Mouse (Mus musculus) kidney, embryonic 16.5 days (tissue): ENCODE measurements around the gene Atf2. TPM values are rescaled to one million over a fixed set of nuclear protein-coding genes. Genes with fewer than 3 reads are reported as not detected.

ENCODE experiments used
- ATAC-seq: fragments of 200-750 bp; cut with Nextera tagmentation; 2 replicates; pipeline ENCODE4 v1.8.0; 2017; ENCODE audit warnings: moderate TSS enrichment; ENCODE audit not compliant: low FRiP score, low TSS enrichment
- H3K27ac ChIP-seq: fragments of 300-500 bp; sonication (generic); 2 replicates; pipeline ENCODE4 v1.5.1; 2014; ENCODE audit warnings: low read length
- H3K27me3 ChIP-seq: fragments of 300-500 bp; sonication (generic); 2 replicates; pipeline ENCODE4 v1.6.1; 2014; ENCODE audit warnings: low read length, control low read depth, mixed read lengths; ENCODE audit not compliant: insufficient read depth
- H3K36me3 ChIP-seq: fragments of 300-500 bp; sonication (generic); 2 replicates; pipeline ENCODE4 v1.6.1; 2014; ENCODE audit warnings: low read length, control low read depth, mixed read lengths; ENCODE audit not compliant: insufficient read depth
- H3K4me1 ChIP-seq: fragments of 300-500 bp; sonication (generic); 2 replicates; pipeline ENCODE4 v1.6.1; 2014; ENCODE audit warnings: low read length, control low read depth, mixed read lengths; ENCODE audit not compliant: insufficient read depth
- H3K4me2 ChIP-seq: fragments of 300-500 bp; sonication (generic); replicated peaks from 2 replicates; pipeline ENCODE4 v1.6.1; 2014; ENCODE audit warnings: low read depth, low read length
- H3K4me3 ChIP-seq: fragments of 300-500 bp; sonication (generic); 2 replicates; pipeline ENCODE4 v1.5.1; 2014; ENCODE audit warnings: mild to moderate bottlenecking, low read length
- H3K9ac ChIP-seq: fragments of 300-500 bp; sonication (generic); replicated peaks from 2 replicates; pipeline ENCODE4 v1.6.1; 2014; ENCODE audit warnings: low read length
- H3K9me3 ChIP-seq: fragments of 300-500 bp; sonication (generic); 2 replicates; pipeline ENCODE4 v1.6.1; 2016; ENCODE audit warnings: low read length, control low read depth
- WGBS: fragments of 180-500 bp; shearing (Covaris S2); extraction: QIAGEN DNeasy Blood & Tissue Kit; methylation state at CpG from one replicate; pipeline ENCODE4 v1.1.7; 2014; 5-methylcytosine and 5-hydroxymethylcytosine counted together
- polyA plus RNA-seq: library from polyadenylated mRNA; unstranded; fragments of >200 nt; fragmentation: Nextera tagmentation; extraction: Ambion mirVana; gene quantifications from 2 replicates; pipeline ENCODE4 v1.2.1, GENCODE M21; 2015

The Atf2 gene
- polyA plus RNA-seq, 1 experiment from 2014 or later = 66.9 TPM

DNA sequence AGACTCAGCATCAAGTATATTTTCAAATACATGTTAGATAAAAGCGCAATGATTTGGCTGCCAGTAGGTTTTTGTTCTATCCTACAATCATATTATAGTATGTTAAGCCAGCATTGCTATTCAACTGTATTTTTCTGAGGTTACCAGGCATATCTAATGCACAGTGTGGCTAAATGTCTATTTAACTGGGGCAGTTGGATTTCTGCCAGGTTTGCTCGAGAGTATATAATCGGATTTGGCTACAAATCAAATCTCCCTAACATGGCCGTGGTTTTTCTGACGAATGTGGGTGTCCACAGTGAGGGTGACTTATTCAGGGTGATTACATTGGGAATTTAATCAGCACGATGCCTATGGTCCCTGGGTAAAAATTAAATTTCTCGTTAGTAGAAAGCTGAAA, 112.6 kb downstream of the Atf2 start:
- H3K9ac ChIP-seq = no peak overlapping the region
- peaks cover 20% of the 10 kb centered on the region for H3K27me3 ChIP-seq
- WGBS = 51% methylated on average over 7 of the region's 7 CpGs
- H3K36me3 ChIP-seq = no peaks in the 10 kb centered on the region
- H3K4me1 ChIP-seq = peaks cover 7% of the 10 kb centered on the region; the same call in 1 of the 2 replicates
- ATAC-seq = no peak
- 0 out of 2 replicates have a peak, but pooled peaks cover 5% of the 10 kb centered on the region for H3K9me3 ChIP-seq
- H3K4me2 ChIP-seq = no peak overlapping the region
- no peak overlapping the region for H3K27ac ChIP-seq
- H3K4me3 ChIP-seq = no peak overlapping the region

DNA sequence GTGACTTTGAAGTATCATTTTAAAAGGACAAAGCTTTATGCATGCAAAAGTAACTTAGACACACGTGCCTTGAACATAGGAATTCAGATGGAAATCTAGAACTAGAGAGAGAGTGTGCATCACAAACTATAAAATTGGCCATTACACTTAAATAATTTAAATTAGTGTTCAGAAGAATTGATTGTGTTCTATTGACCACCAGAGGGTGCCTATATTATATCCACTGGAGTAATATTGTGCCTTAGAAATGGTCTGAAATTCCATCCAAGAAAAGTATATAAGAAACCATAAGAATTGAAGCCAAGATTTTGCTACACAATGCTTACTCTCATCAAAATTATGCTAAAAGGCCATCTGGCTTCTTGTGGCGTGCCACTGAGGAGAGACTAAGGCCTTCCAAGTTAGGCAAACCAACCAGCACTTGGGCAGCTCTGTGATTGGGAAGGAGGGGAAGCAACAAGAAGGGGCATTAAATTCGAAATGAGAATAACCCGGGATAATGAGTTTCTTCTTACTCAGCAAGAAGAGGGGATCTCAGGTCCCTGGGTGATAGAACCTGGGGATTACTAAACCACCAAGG, 113.3 kb downstream of the Atf2 start:
- Histone ChIP-seq H3K9me3 (no peaks in the 10 kb centered on the region), H3K4me2 (no peak overlapping the region), H3K9ac (no peak overlapping the region), H3K27me3 (peaks cover 20% of the 10 kb centered on the region), H3K36me3 (no peaks in the 10 kb centered on the region), H3K27ac (no peak overlapping the region), H3K4me1 (peaks cover 7% of the 10 kb centered on the region; the same call in 1 of the 2 replicates), H3K4me3 (no peak overlapping the region)
- no peak for ATAC-seq
- 81% methylated on average over 4 of the region's 4 CpGs for WGBS

DNA sequence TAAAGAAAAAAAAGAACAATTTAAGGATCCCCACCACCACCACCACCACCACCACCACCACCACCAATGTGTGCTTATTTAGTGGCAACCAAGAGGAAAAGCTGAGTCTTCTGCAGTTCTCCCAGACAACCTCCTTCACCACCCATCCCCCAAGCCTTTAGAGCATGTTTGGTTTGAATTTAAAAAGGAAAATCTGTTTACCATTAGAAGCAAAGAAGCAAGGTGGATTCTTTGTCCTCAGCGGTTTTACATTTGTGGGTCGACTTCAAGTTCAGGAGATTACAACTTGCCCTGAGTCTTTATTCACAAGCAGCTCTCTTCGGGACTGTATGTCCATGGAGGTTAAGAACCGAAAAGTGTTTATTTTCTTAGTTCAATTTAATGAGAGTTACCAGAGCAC, 115.5 kb downstream of the Atf2 start:
- Histone ChIP-seq H3K9ac (no peak overlapping the region), H3K4me1 (peaks cover 7% of the 10 kb centered on the region; the same call in 1 of the 2 replicates), H3K4me3 (no peak overlapping the region), H3K27ac (no peak overlapping the region), H3K9me3 (no peaks in the 10 kb centered on the region), H3K27me3 (peaks cover 20% of the 10 kb centered on the region), H3K4me2 (no peak overlapping the region), H3K36me3 (no peaks in the 10 kb centered on the region)
- ATAC-seq = no peak
- 40% methylated on average over 4 of the region's 4 CpGs for WGBS

DNA sequence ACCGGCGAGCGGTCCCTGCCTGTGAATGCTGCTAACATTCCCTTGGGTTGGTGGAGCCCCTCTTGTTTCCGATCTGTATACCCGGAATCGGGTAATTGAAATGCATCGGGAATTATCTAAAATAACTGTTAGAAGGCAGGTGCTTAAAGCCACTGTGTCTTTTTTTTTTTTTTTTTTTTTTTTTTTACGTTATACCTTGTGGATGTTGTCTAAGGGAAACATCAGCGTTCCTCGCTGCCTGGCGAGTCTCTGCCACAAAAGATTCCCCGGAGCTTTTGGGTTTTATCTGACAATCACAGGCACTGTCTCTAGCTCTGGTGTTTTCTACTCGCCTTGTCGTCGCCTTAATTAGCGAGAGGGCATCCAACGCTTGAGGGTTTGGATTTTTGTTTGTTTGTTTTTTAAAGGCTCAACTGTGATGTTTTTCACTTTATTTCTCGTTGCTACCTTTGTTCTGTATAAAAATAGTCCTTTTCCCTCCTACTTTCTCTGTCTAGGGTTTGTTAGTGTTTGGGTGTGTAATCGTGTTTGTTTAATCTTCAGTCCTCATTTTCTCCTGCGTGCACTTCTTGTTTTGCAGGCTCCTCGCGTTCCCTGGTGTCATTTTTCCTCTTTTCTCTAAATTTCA, 116.6 kb downstream of the Atf2 start:
- Histone ChIP-seq H3K27me3 (peaks cover 20% of the 10 kb centered on the region), H3K36me3 (no peaks in the 10 kb centered on the region), H3K9me3 (no peaks in the 10 kb centered on the region), H3K4me2 (peak overlapping the region; percentile 85), H3K27ac (no peak overlapping the region), H3K9ac (peak overlapping the region; percentile 92), H3K4me1 (peaks cover 7% of the 10 kb centered on the region; the same call in 1 of the 2 replicates), H3K4me3 (peak overlapping the region; percentile 90)
- under 1% methylated on average over 22 of the region's 22 CpGs for WGBS
- ATAC-seq = no peak

DNA sequence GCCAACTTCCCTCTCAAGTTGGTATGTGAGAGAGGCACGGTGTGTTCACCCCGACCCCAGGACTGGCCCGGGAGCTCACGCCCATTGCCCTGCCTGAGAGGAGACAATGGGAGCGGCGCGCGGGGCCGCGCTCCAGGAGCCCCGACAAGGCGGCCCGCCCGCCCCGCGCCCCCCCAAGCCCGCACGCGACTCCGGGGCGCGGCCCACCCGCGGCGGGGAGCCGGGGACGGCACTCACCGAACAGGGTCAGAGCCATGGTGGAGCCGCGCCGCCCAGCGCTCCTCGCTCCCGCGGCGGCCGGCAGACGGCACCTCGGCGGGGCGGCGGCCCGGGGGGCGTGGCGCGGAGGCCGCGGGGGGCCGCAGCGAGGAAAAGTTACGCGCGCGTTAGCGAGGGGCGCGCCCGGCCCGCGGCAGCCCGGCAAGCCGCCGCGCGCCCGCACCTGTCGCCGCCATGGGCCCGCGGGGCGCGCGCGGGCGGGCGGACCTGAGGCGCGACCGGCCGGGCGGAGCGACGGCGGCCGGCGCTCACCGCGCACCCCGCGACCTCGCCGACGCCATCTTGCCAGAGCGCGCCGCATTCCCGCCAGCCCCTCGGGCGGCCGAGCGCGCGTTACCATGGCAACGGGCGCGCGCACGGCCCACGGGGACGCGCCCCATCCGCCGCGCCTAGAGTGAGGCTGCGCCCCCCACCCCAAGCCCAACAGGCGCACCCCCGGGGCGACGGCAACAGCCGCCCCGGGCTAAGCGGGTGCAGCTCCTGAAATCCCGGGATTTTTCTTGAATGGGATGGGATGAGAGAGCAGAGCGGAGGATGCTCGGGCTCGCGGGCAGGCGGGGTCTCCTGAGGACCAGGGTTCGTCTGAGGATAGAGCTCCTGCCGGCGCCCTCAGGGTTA, 117.4 kb downstream of the Atf2 start, which contains the start of gene Chn1:
TSS of gene Chn1 (minus strand) at position 561 of the 897 bp plus-strand sequence.
- H3K4me1 ChIP-seq = peaks cover 8% of the 10 kb centered on the region; the same call in 1 of the 2 replicates
- peaks cover 20% of the 10 kb centered on the region for H3K27me3 ChIP-seq
- peak; percentile 91 for ATAC-seq
- H3K4me2 ChIP-seq = peak within 1 kb of the TSS; percentile 85
- 0% methylated on average over 82 of the region's 131 CpGs for WGBS
- H3K9me3 ChIP-seq = no peaks in the 10 kb centered on the region
- peak within 1 kb of the TSS; percentile 92 for H3K9ac ChIP-seq
- no peaks in the 10 kb centered on the region for H3K36me3 ChIP-seq
- H3K4me3 ChIP-seq = peak within 1 kb of the TSS; percentile 90
- no peak within 1 kb of the TSS for H3K27ac ChIP-seq

DNA sequence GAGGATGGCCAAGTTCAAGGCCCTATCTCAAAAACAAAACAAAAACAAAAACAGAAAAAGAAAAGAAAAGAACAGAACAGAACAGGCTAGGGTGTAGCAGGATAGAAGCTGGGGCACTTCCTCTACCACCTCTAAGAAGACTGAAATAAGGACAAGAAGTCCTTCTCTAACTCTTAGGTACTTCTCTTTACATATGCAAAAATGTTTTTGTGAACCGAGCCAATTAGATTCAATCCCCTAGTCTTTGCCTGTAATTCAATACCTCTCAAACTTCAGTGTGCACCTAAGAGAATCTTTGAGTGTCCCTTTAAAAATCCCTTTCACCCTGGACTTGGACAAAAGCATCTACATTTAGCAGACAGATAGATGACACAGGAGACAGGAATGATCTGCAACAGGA, 119.5 kb downstream of the Atf2 start:
- 33% methylated on average over 1 of the region's 1 CpGs for WGBS
- H3K4me3 ChIP-seq = no peak overlapping the region
- H3K9me3 ChIP-seq = no peaks in the 10 kb centered on the region
- no peak overlapping the region for H3K27ac ChIP-seq
- H3K9ac ChIP-seq = no peak overlapping the region
- H3K4me2 ChIP-seq = no peak overlapping the region
- no peak for ATAC-seq
- peaks cover 10% of the 10 kb centered on the region; the same call in 1 of the 2 replicates for H3K4me1 ChIP-seq
- no peaks in the 10 kb centered on the region for H3K36me3 ChIP-seq
- peaks cover 16% of the 10 kb centered on the region for H3K27me3 ChIP-seq

DNA sequence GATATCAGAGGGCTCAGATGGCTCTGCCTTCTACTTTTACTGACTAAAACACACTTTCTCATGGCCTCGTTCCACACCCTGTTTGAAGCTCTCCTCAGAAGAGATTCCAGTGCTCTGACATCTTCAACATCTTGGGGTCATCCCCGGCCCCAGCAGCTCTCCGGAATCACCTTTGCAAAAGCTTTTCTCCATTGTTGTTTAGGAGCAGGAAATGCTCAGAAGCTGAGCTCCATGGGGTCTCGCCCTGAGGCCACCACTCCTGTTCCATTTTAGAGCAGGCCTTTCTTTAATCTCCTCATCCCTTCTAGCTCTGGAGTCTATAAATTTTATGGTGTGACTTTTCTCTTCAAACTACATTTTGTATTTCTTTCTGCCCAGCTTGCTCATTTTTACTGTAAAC, 123.8 kb downstream of the Atf2 start:
- H3K27me3 ChIP-seq = no peaks in the 10 kb centered on the region
- WGBS = 70% methylated on average over 4 of the region's 4 CpGs

More for the DNA sequence above, 123.8 kb downstream of the Atf2 start:
- H3K9me3 ChIP-seq = no peaks in the 10 kb centered on the region
- no peak overlapping the region for H3K9ac ChIP-seq
- no peaks in the 10 kb centered on the region for H3K36me3 ChIP-seq
- H3K4me3 ChIP-seq = no peak overlapping the region
- H3K4me2 ChIP-seq = no peak overlapping the region
- H3K4me1 ChIP-seq = 0 out of 2 replicates have a peak, but pooled peaks cover 3% of the 10 kb centered on the region
- no peak overlapping the region for H3K27ac ChIP-seq
- no peak for ATAC-seq

Other genes with a start within 250 kb of the Atf2 start
- 12.2 and 17.0 TPM in 2 replicates for gene Chn1, start 117.3 kb downstream of the Atf2 start, polyA plus RNA-seq
- 1,452 and 1,475 TPM in 2 replicates for gene Atp5g3, start 18.7 kb upstream of the Atf2 start, polyA plus RNA-seq